Mouse (Mus musculus): ENCODE results near the gene Kcnk13. TPM values are rescaled to one million over a fixed set of nuclear protein-coding genes. Genes with fewer than 3 reads are reported as not detected.

Gene Kcnk13
- polyA plus RNA-seq, 1 experiment from 2014 or later = 0.46 TPM

DNA sequence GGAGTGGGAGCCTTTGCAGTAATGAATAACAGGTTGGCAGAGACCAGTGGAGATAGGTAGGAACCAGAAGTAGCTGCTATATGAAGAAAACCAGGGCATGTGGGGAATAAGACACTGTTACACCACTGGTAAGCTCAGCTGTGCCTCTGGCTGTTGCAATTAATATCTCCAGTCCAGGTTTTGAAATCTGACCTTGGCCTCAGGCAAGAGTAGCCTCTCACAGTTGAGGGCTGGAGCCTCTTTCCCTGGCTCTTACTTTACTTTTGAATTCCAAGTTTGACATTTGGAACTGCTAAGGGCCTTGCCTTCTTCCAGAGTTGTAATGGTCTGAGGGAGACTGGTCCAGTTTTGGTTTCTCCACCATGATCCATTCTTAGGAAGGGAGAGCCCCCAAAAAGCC is 97.5 kb downstream of the Kcnk13 start:
- no peak overlapping the region for H3K4me3 ChIP-seq (replicated peaks)
- DNase-seq (no peak), ATAC-seq (ENCODE audit: low read depth) (no peak)
- H3K4me1 ChIP-seq (replicated peaks) = no peaks in the 10 kb centered on the region
- no peak overlapping the region for H3K27ac ChIP-seq
- H3K36me3 ChIP-seq = no peaks in the 10 kb centered on the region
- no peaks in the 10 kb centered on the region for H3K27me3 ChIP-seq
- no peak overlapping the region for H3K4me2 ChIP-seq
- no peaks in the 10 kb centered on the region for H3K9me3 ChIP-seq (replicated peaks)
- no peak overlapping the region for H3K9ac ChIP-seq

- H3K27me3 ChIP-seq = no peaks in the 10 kb centered on the region
- no peak overlapping the region for H3K4me3 ChIP-seq (replicated peaks)
- H3K4me2 ChIP-seq = no peak overlapping the region
- DNase-seq = no peak
- H3K9me3 ChIP-seq (replicated peaks) = no peaks in the 10 kb centered on the region
- no peak overlapping the region for H3K9ac ChIP-seq
- H3K27ac ChIP-seq = no peak overlapping the region
- no peak for ATAC-seq (ENCODE audit: low read depth)
- H3K4me1 ChIP-seq (replicated peaks) = no peaks in the 10 kb centered on the region
- H3K36me3 ChIP-seq = no peaks in the 10 kb centered on the region
- WGBS (ENCODE audit: insufficient replicate concordance) = 43% methylated on average over 3 of the region's 3 CpGs
Observed at GRCm38 (mm10) chr12:100062584-100062983, 98.3 kb downstream of the Kcnk13 start.

GRCm38 (mm10) chr12:100065109-100065508 is 100.8 kb downstream of the Kcnk13 start:
- Histone ChIP-seq H3K27ac (no peak overlapping the region), H3K9ac (no peak overlapping the region), H3K36me3 (no peaks in the 10 kb centered on the region), H3K4me3 (replicated peaks) (no peak overlapping the region), H3K9me3 (replicated peaks) (no peaks in the 10 kb centered on the region), H3K27me3 (no peaks in the 10 kb centered on the region), H3K4me1 (replicated peaks) (no peaks in the 10 kb centered on the region), H3K4me2 (no peak overlapping the region)
- DNase-seq = no peak
- ATAC-seq (ENCODE audit: low read depth) = no peak
- WGBS (ENCODE audit: insufficient replicate concordance) = 63% methylated on average over 3 of the region's 3 CpGs

- Histone ChIP-seq H3K36me3 (no peaks in the 10 kb centered on the region), H3K27me3 (no peaks in the 10 kb centered on the region), H3K4me1 (replicated peaks) (no peaks in the 10 kb centered on the region), H3K9ac (no peak overlapping the region), H3K27ac (no peak overlapping the region), H3K4me3 (replicated peaks) (no peak overlapping the region), H3K4me2 (no peak overlapping the region), H3K9me3 (replicated peaks) (no peaks in the 10 kb centered on the region)
- WGBS (ENCODE audit: insufficient replicate concordance) = 61% methylated on average over 5 of the region's 5 CpGs
- no peak for ATAC-seq (ENCODE audit: low read depth)
- DNase-seq = no peak
Observed at GRCm38 (mm10) chr12:100067477-100067876, 103.2 kb downstream of the Kcnk13 start.

GRCm38 (mm10) chr12:100073201-100073672 is 108.9 kb downstream of the Kcnk13 start:
- no peak overlapping the region for H3K27ac ChIP-seq
- H3K36me3 ChIP-seq = no peaks in the 10 kb centered on the region
- no peaks in the 10 kb centered on the region for H3K9me3 ChIP-seq (replicated peaks)
- no peak overlapping the region for H3K9ac ChIP-seq
- no peak overlapping the region for H3K4me2 ChIP-seq
- no peaks in the 10 kb centered on the region for H3K4me1 ChIP-seq (replicated peaks)
- no peak overlapping the region for H3K4me3 ChIP-seq (replicated peaks)
- no peak for DNase-seq
- WGBS (ENCODE audit: insufficient replicate concordance) = 56% methylated on average over 4 of the region's 4 CpGs
- no peak for ATAC-seq (ENCODE audit: low read depth)
- no peaks in the 10 kb centered on the region for H3K27me3 ChIP-seq

GRCm38 (mm10) chr12:100075715-100076114 is 111.4 kb downstream of the Kcnk13 start:
- Histone ChIP-seq H3K9me3 (replicated peaks) (no peaks in the 10 kb centered on the region), H3K9ac (no peak overlapping the region), H3K36me3 (no peaks in the 10 kb centered on the region), H3K27ac (no peak overlapping the region), H3K4me3 (replicated peaks) (no peak overlapping the region), H3K4me2 (no peak overlapping the region), H3K27me3 (no peaks in the 10 kb centered on the region), H3K4me1 (replicated peaks) (no peaks in the 10 kb centered on the region)
- no peak for ATAC-seq (ENCODE audit: low read depth)
- DNase-seq = no peak
- 74% methylated on average over 4 of the region's 4 CpGs for WGBS (ENCODE audit: insufficient replicate concordance)

GRCm38 (mm10) chr12:100079636-100080286 is 115.5 kb downstream of the Kcnk13 start:
- Histone ChIP-seq H3K27ac (no peak overlapping the region), H3K9me3 (replicated peaks) (no peaks in the 10 kb centered on the region), H3K4me1 (replicated peaks) (peaks cover 3% of the 10 kb centered on the region; the same call in 1 of the 2 replicates), H3K27me3 (no peaks in the 10 kb centered on the region), H3K9ac (no peak overlapping the region), H3K4me3 (replicated peaks) (no peak overlapping the region), H3K36me3 (no peaks in the 10 kb centered on the region), H3K4me2 (no peak overlapping the region)
- ATAC-seq (ENCODE audit: low read depth) = no peak
- 52% methylated on average over 8 of the region's 8 CpGs for WGBS (ENCODE audit: insufficient replicate concordance)
- DNase-seq = no peak

DNA sequence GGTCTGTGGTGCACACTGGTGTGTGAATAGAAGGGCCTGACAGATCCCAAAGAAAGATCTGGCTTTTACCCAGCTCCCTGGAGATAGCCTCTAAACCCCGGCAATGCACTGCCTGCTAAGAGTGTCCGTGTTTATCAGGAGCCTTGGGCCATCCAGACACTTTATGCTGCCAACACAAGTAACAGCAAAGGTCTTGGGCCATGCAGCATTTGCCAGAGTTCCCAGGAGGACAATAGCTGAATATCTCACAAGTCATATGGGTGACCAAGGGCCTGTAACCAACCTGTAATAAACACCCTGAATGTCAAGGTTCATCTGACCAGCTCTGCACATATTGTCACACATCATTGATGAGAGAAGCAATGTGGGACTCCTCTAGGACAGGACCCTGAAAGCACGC is 123.7 kb downstream of the Kcnk13 start:
- Histone ChIP-seq H3K27me3 (no peaks in the 10 kb centered on the region), H3K9ac (no peak overlapping the region), H3K36me3 (no peaks in the 10 kb centered on the region), H3K4me2 (no peak overlapping the region), H3K4me3 (replicated peaks) (no peak overlapping the region), H3K27ac (no peak overlapping the region), H3K4me1 (replicated peaks) (peaks cover 3% of the 10 kb centered on the region; the same call in 1 of the 2 replicates), H3K9me3 (replicated peaks) (no peaks in the 10 kb centered on the region)
- 64% methylated on average over 3 of the region's 3 CpGs for WGBS (ENCODE audit: insufficient replicate concordance)
- DNase-seq (no peak), ATAC-seq (ENCODE audit: low read depth) (no peak)

- H3K4me3 ChIP-seq (replicated peaks) = no peak overlapping the region
- no peaks in the 10 kb centered on the region for H3K36me3 ChIP-seq
- no peak for DNase-seq
- H3K27ac ChIP-seq = no peak overlapping the region
- no peak overlapping the region for H3K4me2 ChIP-seq
- no peak for ATAC-seq (ENCODE audit: low read depth)
- WGBS (ENCODE audit: insufficient replicate concordance) = 65% methylated on average over 5 of the region's 5 CpGs
- no peaks in the 10 kb centered on the region for H3K9me3 ChIP-seq (replicated peaks)
- no peaks in the 10 kb centered on the region; the same call in 1 of the 2 replicates for H3K4me1 ChIP-seq (replicated peaks)
- H3K27me3 ChIP-seq = no peaks in the 10 kb centered on the region
- no peak overlapping the region for H3K9ac ChIP-seq
Observed at GRCm38 (mm10) chr12:100089265-100089664, 125.0 kb downstream of the Kcnk13 start.

GRCm38 (mm10) chr12:100090750-100091149 is 126.5 kb downstream of the Kcnk13 start:
- WGBS (ENCODE audit: insufficient replicate concordance) = 71% methylated on average over 4 of the region's 4 CpGs
- no peaks in the 10 kb centered on the region for H3K36me3 ChIP-seq
- no peak overlapping the region for H3K4me2 ChIP-seq
- H3K4me1 ChIP-seq (replicated peaks) = no peaks in the 10 kb centered on the region
- DNase-seq = no peak
- H3K9ac ChIP-seq = no peak overlapping the region
- no peaks in the 10 kb centered on the region for H3K27me3 ChIP-seq
- H3K9me3 ChIP-seq (replicated peaks) = no peaks in the 10 kb centered on the region
- no peak overlapping the region for H3K27ac ChIP-seq
- ATAC-seq (ENCODE audit: low read depth) = no peak
- no peak overlapping the region for H3K4me3 ChIP-seq (replicated peaks)

- 76% methylated on average over 11 of the region's 11 CpGs for WGBS (ENCODE audit: insufficient replicate concordance)
- H3K4me2 ChIP-seq = no peak overlapping the region
- H3K4me1 ChIP-seq (replicated peaks) = no peaks in the 10 kb centered on the region
- H3K27ac ChIP-seq = no peak overlapping the region
- H3K27me3 ChIP-seq = no peaks in the 10 kb centered on the region
- no peak for ATAC-seq (ENCODE audit: low read depth)
- no peak overlapping the region for H3K4me3 ChIP-seq (replicated peaks)
- no peaks in the 10 kb centered on the region for H3K9me3 ChIP-seq (replicated peaks)
- no peak overlapping the region for H3K9ac ChIP-seq
- no peaks in the 10 kb centered on the region for H3K36me3 ChIP-seq
- no peak for DNase-seq
Observed at GRCm38 (mm10) chr12:100093046-100093445, 128.7 kb downstream of the Kcnk13 start.

DNA sequence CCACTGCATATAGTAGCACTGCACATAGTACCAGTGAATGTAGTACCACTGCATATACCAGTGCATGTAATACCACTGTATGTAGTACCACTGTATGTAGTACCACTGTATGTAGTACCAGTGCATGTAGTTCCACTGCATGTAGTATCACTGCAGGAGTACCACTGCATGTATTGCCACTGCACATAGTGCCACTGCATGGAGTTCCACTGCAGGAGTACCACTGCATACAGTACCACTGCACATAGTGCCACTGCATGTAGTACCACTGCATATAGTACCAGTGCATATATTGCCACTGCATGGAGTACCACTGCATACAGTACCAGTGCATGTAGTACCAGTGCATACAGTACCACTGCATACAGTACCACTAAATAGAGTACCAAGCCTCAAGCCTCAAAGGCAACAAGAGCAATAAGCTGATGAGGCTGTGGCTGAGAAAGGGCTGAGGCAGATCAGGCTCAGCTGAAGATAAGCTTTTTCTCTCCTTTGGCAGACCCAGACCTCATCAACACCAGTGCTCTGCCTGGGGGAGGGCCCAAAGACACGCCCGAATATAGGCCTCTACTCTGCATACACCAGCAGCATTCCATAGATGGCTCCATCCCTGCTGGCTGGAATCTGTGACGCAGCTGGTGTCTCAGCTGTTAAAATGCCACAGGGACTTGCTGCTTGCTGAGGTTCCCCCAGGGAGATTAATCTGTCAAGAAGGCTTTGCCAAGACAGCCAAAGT is 135.8 kb downstream of the Kcnk13 start:
- Histone ChIP-seq H3K4me3 (replicated peaks) (no peak overlapping the region), H3K4me2 (no peak overlapping the region), H3K27ac (no peak overlapping the region), H3K4me1 (replicated peaks) (no peaks in the 10 kb centered on the region), H3K27me3 (no peaks in the 10 kb centered on the region), H3K36me3 (no peaks in the 10 kb centered on the region), H3K9me3 (replicated peaks) (no peaks in the 10 kb centered on the region), H3K9ac (no peak overlapping the region)
- no peak for DNase-seq
- no peak for ATAC-seq (ENCODE audit: low read depth)
- 55% methylated on average over 3 of the region's 3 CpGs for WGBS (ENCODE audit: insufficient replicate concordance)
